Mouse (Mus musculus) bone marrow, adult 2 months (tissue): Measurements from ENCODE around the gene BC034090. TPM values are rescaled to one million over a fixed set of nuclear protein-coding genes. Genes with fewer than 3 reads are reported as not detected.
A peak's percentile ranks its signal among the peaks of the same experiment; 100 is the strongest.

Experiments used
- H3K27ac ChIP-seq: fragments of 200-500 bp; 2 replicates; pipeline ENCODE4 v1.5.1; 2012; ENCODE audit warnings: low read depth, mild to moderate bottlenecking, control low read depth, inconsistent platforms, low read length; ENCODE audit not compliant: control insufficient read depth, poor library complexity, insufficient read depth
- H3K4me1 ChIP-seq: fragments of 200-500 bp; 2 replicates; pipeline ENCODE4 v1.6.1; 2011; ENCODE audit warnings: low read length; ENCODE audit not compliant: control insufficient read depth, insufficient read depth
- H3K4me3 ChIP-seq: fragments of 200-500 bp; replicated peaks from 2 replicates; pipeline ENCODE3; 2011; ENCODE audit warnings: mild to moderate bottlenecking, low read depth, low read length, control low read depth; ENCODE audit not compliant: control insufficient read depth
- CTCF ChIP-seq: fragments of 200-500 bp; IDR thresholded peaks from 2 replicates; pipeline ENCODE4 v1.5.1; 2011; ENCODE audit warnings: low read length, control low read depth; ENCODE audit not compliant: control insufficient read depth, insufficient read depth
- POLR2A ChIP-seq: fragments of 200-500 bp; IDR thresholded peaks from 2 replicates; pipeline ENCODE4 v1.6.1; 2011; ENCODE audit warnings: low read depth, mild to moderate bottlenecking, control low read depth, low read length, borderline replicate concordance; ENCODE audit not compliant: control insufficient read depth
- WGBS: fragments of 180-500 bp; shearing (Covaris S2); methylation state at CpG from one replicate; pipeline ENCODE4 v1.1.7; 2018; 5-methylcytosine and 5-hydroxymethylcytosine counted together
- polyA plus RNA-seq: library from polyadenylated mRNA; stranded (reverse); fragments of >200 nt; gene quantifications from 2 replicates; pipeline ENCODE4 v1.2.4, GENCODE M21; 2011; ENCODE audit warnings: low replicate concordance; ENCODE audit not compliant: missing spikeins, insufficient read depth, insufficient read length

Gene BC034090
- polyA plus RNA-seq, 1 experiment, result 2.5 TPM

DNA sequence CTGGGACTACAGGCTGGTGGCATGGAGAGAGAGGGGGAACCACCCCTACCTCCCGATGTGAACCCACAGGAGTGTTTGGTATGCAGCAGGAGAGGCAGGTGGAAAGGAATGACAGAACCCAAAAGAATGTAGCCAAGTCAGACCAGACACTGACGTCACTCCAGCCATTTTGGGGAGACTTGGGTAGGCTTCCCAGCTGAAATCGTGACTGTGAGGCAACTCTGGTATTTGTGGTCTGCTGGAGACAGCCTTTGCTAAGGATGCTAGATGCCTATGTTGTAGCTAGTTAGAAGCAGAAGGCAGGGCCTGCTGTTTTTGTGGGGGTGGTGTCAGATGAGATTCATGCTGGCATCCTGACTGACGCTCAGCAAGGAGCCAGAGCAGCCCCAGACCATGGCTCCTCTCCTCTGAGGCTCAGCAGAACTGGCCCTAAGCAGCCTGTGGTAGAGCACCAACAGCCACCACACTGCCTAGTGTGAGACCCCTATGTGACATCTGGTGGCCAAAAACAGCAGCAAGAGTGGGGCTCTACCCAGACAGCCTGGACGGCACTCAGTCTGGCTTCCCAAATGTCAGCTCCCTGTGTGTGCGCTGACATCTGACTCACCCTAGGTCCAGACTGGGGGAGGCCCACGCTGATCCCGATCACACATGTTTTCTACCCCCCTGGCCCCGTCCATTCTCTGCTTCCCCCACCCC is 29.0 kb downstream of the BC034090 start:
- Histone ChIP-seq H3K4me1 (no peaks in the 10 kb centered on the region), H3K27ac (no peak overlapping the region), H3K4me3 (no peak overlapping the region)
- TF ChIP-seq POLR2A, result no peak
- peak; percentile 25; the same call in 1 of the 2 replicates for TF ChIP-seq CTCF
- WGBS, result 53% methylated on average over 9 of the region's 9 CpGs

DNA sequence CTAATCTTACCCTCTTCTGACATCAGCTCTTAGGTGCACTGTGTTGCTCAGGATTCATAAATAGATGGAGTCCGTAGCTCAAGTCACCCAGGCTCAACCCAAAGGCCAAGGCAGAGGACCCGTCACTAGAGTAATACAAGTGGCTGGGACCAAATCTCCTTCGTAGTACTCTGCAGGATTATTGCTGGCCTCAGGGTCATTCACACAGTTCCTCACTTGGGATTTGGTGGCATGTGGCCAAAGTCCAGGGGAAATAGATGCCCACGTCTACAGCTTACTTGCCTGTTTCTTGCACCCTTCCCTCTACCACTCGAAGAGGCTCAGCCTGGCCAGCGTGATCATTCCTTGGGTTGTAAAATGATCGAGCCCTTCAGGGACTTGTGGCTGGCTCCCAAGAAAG is 30.3 kb downstream of the BC034090 start:
- 86% methylated on average over 7 of the region's 7 CpGs for WGBS
- no peaks in the 10 kb centered on the region for H3K4me1 ChIP-seq
- TF ChIP-seq CTCF (no peak), POLR2A (no peak)

DNA sequence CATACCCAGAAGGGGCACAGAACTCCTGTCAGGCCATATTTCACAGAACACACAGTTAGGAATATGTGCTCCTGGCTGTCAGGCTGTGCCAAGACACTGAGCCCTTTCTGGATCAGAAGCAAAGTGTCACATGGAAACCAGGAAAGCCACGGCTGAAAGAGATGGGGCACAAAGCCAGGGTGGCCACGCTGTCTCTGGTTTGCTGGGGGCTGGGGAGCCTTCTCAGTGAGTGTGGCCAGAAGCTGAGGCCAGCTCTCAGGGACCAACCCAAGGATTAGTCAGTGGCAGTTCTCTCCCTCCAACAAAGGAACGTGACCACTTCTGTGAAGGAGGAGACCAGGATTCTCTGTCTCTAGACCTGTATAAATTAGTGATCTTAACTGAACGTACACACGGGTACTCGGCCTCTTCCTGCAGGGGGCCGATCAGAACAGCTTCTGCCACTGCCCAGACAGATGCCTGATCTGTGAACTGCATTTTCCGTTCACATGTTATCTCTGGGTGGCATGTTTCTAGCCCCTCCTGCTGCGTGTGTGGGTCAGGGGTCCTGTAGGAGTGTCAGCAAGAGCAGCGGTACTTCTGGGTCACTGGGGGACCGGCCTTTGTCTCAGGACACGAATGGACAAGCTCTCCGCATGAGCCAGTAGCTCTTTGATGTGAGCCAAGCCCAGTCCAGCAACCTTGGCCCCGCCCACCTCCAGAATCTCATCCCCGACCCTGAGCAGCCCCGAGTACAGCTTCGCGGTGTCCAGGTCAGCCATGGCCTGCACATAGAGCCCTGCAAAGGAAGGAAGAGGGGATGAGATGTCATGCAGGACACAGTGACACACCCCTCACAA is 31.1 kb downstream of the BC034090 start:
- Histone ChIP-seq H3K4me1 (no peaks in the 10 kb centered on the region), H3K27ac (no peak overlapping the region), H3K4me3 (no peak overlapping the region)
- TF ChIP-seq POLR2A (no peak), CTCF (no peak)
- 69% methylated on average over 18 of the region's 18 CpGs for WGBS

More for the DNA sequence above, 30.3 kb downstream of the BC034090 start:
- Histone ChIP-seq H3K27ac (no peak overlapping the region), H3K4me3 (no peak overlapping the region)

DNA sequence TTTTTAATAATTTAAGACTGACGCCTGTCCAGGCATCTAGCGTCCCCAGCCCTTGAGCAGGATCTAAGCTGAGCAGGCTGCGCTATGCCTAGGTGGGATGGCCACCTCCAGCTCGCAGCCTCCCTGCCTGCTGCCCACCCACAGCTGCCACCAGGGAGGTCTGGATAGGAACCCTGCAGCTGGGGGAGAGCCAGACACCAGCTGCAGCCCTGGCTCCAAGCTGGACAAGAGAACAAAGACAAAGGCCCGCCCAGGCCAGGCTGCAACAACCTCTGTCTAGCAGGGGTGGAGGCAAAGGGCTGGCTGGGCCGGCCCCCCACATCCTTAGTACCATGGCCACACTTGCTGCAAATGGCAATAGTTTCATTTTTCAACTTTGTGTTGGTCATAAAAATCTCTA is 31.8 kb downstream of the BC034090 start:
- Histone ChIP-seq H3K4me1 (no peaks in the 10 kb centered on the region), H3K27ac (no peak overlapping the region), H3K4me3 (no peak overlapping the region)
- WGBS, result 64% methylated on average over 6 of the region's 6 CpGs
- TF ChIP-seq POLR2A (no peak), CTCF (no peak)

DNA sequence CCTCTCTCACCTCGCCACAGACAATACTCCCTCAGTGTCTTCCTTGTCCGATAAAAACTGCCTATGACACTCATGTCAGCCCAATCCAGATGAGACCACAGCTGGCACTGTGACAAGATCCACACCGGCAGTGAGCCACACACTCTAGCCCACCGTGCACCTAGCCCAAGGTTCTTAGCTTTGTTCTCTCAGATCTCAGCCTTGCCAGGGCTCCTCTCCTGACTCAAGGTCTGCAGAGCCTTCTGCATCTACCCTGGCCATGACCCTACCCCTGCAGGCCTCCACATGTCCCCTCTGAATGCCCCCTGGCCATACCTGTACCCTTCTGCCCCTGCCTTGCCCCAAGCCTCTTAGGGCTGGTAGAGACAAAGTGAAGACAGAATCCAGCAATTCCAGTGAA is 32.2 kb downstream of the BC034090 start:
- Histone ChIP-seq H3K4me1 (no peaks in the 10 kb centered on the region), H3K27ac (no peak overlapping the region), H3K4me3 (no peak overlapping the region)
- 38% methylated on average over 4 of the region's 4 CpGs for WGBS
- TF ChIP-seq CTCF, result no peak
- TF ChIP-seq POLR2A, result no peak

DNA sequence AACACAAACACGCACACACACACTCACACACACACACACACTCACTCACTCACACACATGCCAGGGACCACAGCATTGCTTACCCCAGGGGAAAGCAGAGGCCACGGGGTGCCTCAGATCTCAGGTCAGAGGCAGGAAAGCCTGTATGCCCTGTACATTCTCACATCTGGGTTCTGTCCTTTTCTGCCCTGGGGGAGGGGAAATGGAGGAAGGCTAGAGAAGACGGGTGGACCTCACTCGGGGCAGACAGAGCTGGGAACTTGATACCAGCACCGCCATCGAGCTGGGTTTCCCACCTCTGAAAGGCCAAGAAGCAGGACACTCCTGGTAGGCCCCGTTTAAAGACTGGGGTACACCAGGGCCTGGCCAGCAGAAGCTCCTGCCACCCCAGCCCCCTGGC is 33.2 kb downstream of the BC034090 start:
- Histone ChIP-seq H3K4me1 (no peaks in the 10 kb centered on the region), H3K4me3 (no peak overlapping the region), H3K27ac (no peak overlapping the region)
- 58% methylated on average over 7 of the region's 7 CpGs for whole genome bisulfite sequencing
- TF ChIP-seq CTCF (no peak), POLR2A (no peak)

DNA sequence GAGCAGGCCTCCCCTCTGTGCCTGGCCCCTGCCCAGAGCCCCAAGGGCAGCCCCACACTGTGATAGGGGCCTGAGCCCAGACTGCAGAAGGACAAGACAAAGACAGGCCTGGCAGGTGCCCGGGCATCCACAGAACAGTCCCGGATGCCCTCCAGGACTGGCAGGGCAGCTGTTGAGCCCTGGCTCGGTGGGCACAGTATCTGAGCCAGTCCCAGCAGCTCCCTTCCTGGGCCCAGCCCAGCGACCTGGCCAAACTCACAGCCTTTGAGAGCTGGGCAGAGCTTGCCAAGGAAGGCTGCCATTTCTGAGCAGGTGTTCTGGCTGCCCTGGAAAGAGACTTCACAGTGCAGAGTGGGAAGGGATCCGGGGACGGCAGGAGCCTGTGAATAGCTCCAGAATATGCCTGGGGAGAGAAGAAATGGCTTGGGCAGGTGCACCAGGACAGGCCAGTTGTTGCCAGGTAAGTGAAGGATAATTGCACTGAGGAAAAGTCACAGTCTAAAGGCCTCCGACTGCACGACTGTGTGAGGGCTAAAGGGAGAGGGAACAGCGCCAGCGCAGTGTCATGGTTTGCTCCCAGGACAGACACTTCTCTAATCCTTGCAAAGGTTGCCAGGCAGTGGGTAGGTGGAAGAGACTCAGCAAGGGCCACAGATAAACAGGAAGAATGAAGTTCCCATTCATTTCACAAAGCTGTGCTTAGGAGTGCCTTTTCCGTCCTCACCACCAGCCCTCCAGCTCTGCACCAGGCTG is 34.1 kb downstream of the BC034090 start:
- H3K27ac ChIP-seq, result no peak overlapping the region
- TF ChIP-seq CTCF (no peak), POLR2A (no peak)
- WGBS, result 58% methylated on average over 11 of the region's 11 CpGs
- H3K4me1 ChIP-seq, result no peaks in the 10 kb centered on the region
- H3K4me3 ChIP-seq, result no peak overlapping the region

DNA sequence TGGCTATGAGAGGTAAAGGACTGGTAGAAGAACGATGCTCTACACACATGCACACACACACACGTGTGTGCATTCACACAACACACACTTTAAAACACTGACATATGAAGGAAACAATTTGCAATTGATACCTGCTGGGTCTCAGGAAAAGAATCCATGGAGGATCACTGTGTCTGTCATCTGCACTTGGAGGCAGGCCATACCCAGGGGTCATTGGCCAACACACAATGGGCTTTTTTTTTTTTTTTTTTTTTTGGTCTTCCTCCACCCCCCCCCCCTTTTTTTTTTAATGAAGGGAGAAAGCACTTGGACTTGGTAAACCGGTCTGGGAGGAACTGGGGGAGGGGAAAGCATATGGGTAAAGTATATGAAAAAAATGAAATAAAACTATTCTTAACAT is 36.4 kb downstream of the BC034090 start:
- Histone ChIP-seq H3K4me3 (no peak overlapping the region), H3K27ac (no peak overlapping the region), H3K4me1 (no peaks in the 10 kb centered on the region)
- 86% methylated on average over 3 of the region's 3 CpGs for WGBS
- TF ChIP-seq POLR2A (no peak), CTCF (no peak)
